ENCODE assay signal across 25 mouse cellular contexts in the genomic region with DNA sequence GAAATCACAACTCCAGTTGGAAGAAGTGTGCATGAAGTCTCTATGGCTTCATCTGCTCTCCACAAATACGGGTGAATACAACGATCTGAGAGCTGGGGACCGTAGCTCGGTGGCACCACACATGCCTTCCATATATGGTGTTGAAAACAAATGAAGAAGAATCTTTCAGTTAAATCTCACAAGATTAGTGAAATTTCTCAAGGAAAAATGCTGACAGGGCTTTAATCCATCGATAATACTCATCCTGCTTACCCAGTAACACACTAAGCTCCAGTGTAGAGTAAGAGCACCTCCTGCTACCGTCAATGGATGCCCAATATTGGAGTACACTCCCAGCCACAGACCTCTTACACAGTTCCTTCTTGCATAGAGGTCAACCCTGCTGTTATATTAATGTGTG.
"Had no signal": no experiment of that assay in that cellular context is flagged by ENCODE, and none has a peak within 500 bp of the region (broad histone marks: within the 10 kb centered on the region; RNA-seq: fewer than 3 reads in every experiment).

No protein-coding gene starts in this region.

- H3K9me3 ChIP-seq: embryonic facial prominence, embryonic 13.5 days; embryonic facial prominence, embryonic 15.5 days; forebrain, embryonic 12.5 days; forebrain, embryonic 13.5 days; forebrain, embryonic 15.5 days had no signal

- H3K36me3 ChIP-seq: embryonic facial prominence, embryonic 12.5 days; embryonic facial prominence, embryonic 15.5 days; forebrain, embryonic 15.5 days had no signal

- H3K9ac ChIP-seq: embryonic facial prominence, embryonic 12.5 days; embryonic facial prominence, embryonic 13.5 days; embryonic facial prominence, embryonic 15.5 days; forebrain, embryonic 12.5 days; forebrain, embryonic 13.5 days; forebrain, embryonic 15.5 days; forebrain, postnatal 0 days had no signal

- DNase-seq: cerebellum, adult 8-10 months; cerebellum, adult 9-10 months; cerebellum, adult 9-11 months; cerebellum, postnatal 10 days; cerebellum, postnatal 14 days; cerebellum, postnatal 25 days; cerebellum, postnatal 36 days; embryo, embryonic 11 days; forebrain, postnatal 0 days; gastrocnemius, adult 2 months; gastrocnemius, postnatal 10 days; gastrocnemius, postnatal 14 days; gastrocnemius, postnatal 25 days; gastrocnemius, postnatal 36 days; heart, adult 18-20 months; heart, adult 2 months had no signal

- H3K4me1 ChIP-seq: embryonic facial prominence, embryonic 12.5 days; embryonic facial prominence, embryonic 13.5 days; embryonic facial prominence, embryonic 15.5 days had no signal

- H3K4me3 ChIP-seq: embryonic facial prominence, embryonic 10.5 days; embryonic facial prominence, embryonic 12.5 days; embryonic facial prominence, embryonic 13.5 days; embryonic facial prominence, embryonic 15.5 days; erythroblast, embryonic 14.5 days; forebrain, embryonic 10.5 days; forebrain, embryonic 12.5 days; forebrain, embryonic 13.5 days; forebrain, embryonic 15.5 days; gastrocnemius, adult 2 months; heart, adult 2 months had no signal

- H3K27me3 ChIP-seq: embryonic facial prominence, embryonic 12.5 days; embryonic facial prominence, embryonic 13.5 days; embryonic facial prominence, embryonic 15.5 days; forebrain, embryonic 12.5 days; forebrain, embryonic 13.5 days; forebrain, embryonic 15.5 days had no signal

- H3K27ac ChIP-seq: embryonic facial prominence, embryonic 10.5 days; embryonic facial prominence, embryonic 12.5 days; embryonic facial prominence, embryonic 13.5 days; embryonic facial prominence, embryonic 15.5 days; forebrain, embryonic 10.5 days; forebrain, embryonic 12.5 days; forebrain, embryonic 13.5 days; forebrain, embryonic 15.5 days; gastrocnemius, adult 2 months; heart, adult 2 months had no signal
